Mouse (Mus musculus): ENCODE measurements at regions not wholly inside any gene's neighbourhood (a gene's known extent, or its start where the extent isn't known, plus 50 kb on each side); places are given as distances from the start of the nearest gene placed in this dataset.
A peak's percentile ranks its signal among the peaks of the same experiment; 100 is the strongest.

- DNase-seq (ENCODE audit: low spot score), result no peak
Observed at GRCm38 (mm10) chr9:74342176-74342575, 232.0 kb downstream of the Wdr72 start.

GRCm38 (mm10) chr9:74345027-74345426 lies 234.9 kb downstream of the Wdr72 start:
- no peak for DNase-seq (ENCODE audit: low spot score)

- DNase-seq (ENCODE audit: low spot score), result no peak
Observed at GRCm38 (mm10) chr9:74348776-74349175, 238.6 kb downstream of the Wdr72 start.

- DNase-seq (ENCODE audit: low spot score), result no peak
Observed at GRCm38 (mm10) chr9:74365930-74366438, 255.8 kb downstream of the Wdr72 start.

GRCm38 (mm10) chr9:74376191-74376590 lies 266.0 kb downstream of the Wdr72 start:
- no peak for DNase-seq (ENCODE audit: low spot score)

GRCm38 (mm10) chr9:74377204-74377603 lies 267.0 kb downstream of the Wdr72 start:
- no peak for DNase-seq (ENCODE audit: low spot score)

- DNase-seq (ENCODE audit: low spot score), result no peak
Observed at GRCm38 (mm10) chr9:74384206-74384896, 274.2 kb downstream of the Wdr72 start.

- DNase-seq (ENCODE audit: low spot score), result no peak
Observed at GRCm38 (mm10) chr9:74425594-74425993, 315.4 kb downstream of the Wdr72 start.

- no peak for DNase-seq (ENCODE audit: low spot score)
Observed at GRCm38 (mm10) chr9:74449981-74450380, 339.8 kb downstream of the Wdr72 start.

GRCm38 (mm10) chr9:74461084-74461483 lies 350.9 kb downstream of the Wdr72 start:
- DNase-seq (ENCODE audit: low spot score), result no peak

- no peak for DNase-seq (ENCODE audit: low spot score)
Observed at GRCm38 (mm10) chr9:74476830-74477229, 366.7 kb downstream of the Wdr72 start.

- no peak for DNase-seq (ENCODE audit: low spot score)
Observed at GRCm38 (mm10) chr9:74479273-74479672, 369.1 kb downstream of the Wdr72 start.

- no peak for DNase-seq (ENCODE audit: low spot score)
Observed at GRCm38 (mm10) chr9:74513887-74514286, 347.8 kb upstream of the Onecut1 start.

GRCm38 (mm10) chr9:74528550-74528949 lies 333.2 kb upstream of the Onecut1 start:
- DNase-seq (ENCODE audit: low spot score), result no peak

- peak; percentile 18 for DNase-seq (ENCODE audit: low spot score)
Observed at GRCm38 (mm10) chr9:74530317-74530716, 331.4 kb upstream of the Onecut1 start.

GRCm38 (mm10) chr9:74530748-74531147 lies 331.0 kb upstream of the Onecut1 start:
- no peak for DNase-seq (ENCODE audit: low spot score)

GRCm38 (mm10) chr9:74531986-74532385 lies 329.7 kb upstream of the Onecut1 start:
- DNase-seq (ENCODE audit: low spot score), result no peak

- DNase-seq (ENCODE audit: low spot score), result no peak
Observed at GRCm38 (mm10) chr9:74534976-74535375, 326.7 kb upstream of the Onecut1 start.

- DNase-seq (ENCODE audit: low spot score), result no peak
Observed at GRCm38 (mm10) chr9:74556116-74556515, 305.6 kb upstream of the Onecut1 start.

GRCm38 (mm10) chr9:74592757-74593156 lies 269.0 kb upstream of the Onecut1 start:
- no peak for DNase-seq (ENCODE audit: low spot score)

- no peak for DNase-seq (ENCODE audit: low spot score)
Observed at GRCm38 (mm10) chr9:74593970-74594369, 267.8 kb upstream of the Onecut1 start.

- no peak for DNase-seq (ENCODE audit: low spot score)
Observed at GRCm38 (mm10) chr9:74604415-74604814, 257.3 kb upstream of the Onecut1 start.

- no peak for DNase-seq (ENCODE audit: low spot score)
Observed at GRCm38 (mm10) chr9:74621957-74622356, 239.8 kb upstream of the Onecut1 start.

- DNase-seq (ENCODE audit: low spot score), result no peak
Observed at GRCm38 (mm10) chr9:74645394-74645793, 216.3 kb upstream of the Onecut1 start.

Measured in urinary bladder, postnatal 14 days (tissue).